1 mouse cellular context compared by ENCODE assay signal in the genomic region with DNA sequence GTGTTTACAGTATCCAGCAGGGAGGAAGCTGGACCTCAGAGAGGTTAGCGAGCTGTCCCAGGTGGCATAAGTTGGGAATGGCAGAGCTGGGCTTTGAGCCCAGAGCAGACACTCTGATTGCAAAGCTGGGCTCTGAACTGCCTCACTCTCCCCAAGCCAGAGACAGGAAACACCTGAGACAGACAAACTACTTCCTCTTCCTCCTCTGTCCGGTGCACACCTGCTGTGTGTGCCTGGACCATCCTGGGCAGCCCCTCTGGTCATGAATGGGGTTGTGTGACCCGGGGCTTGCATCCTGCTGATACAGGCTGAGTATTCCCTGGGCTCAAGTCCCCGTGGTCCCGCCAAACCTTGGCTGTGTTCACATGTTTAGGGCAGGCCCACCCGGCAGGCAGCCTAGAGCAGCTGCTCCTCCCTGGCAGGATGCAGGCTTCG.
TF ChIP-seq lines count a peak whose summit lies in the region.

No protein-coding gene starts in this region.

TF ChIP-seq in CH12.LX, 34 proteins besides CTCF, POLR2A, EP300 and RAD21 (continued from another document):
- TF ChIP-seq POLR2AphosphoS2 (IDR thresholded peaks at IDR 0.05; ENCODE audit: low read depth, low read length) = no peak
- no peak for TF ChIP-seq MAX (IDR thresholded peaks at IDR 0.05; ENCODE audit: low read length)
- no peak for TF ChIP-seq E2F4 (IDR thresholded peaks at IDR 0.05; ENCODE audit: insufficient replicate concordance, low read depth, low read length)
- TF ChIP-seq IRF4 (IDR thresholded peaks at IDR 0.05; ENCODE audit: low read depth, low read length) = no peak
- no peak for TF ChIP-seq ZMIZ1 (IDR thresholded peaks at IDR 0.05; ENCODE audit: low read depth, low read length)
- TF ChIP-seq KAT2A (IDR thresholded peaks at IDR 0.05; ENCODE audit: insufficient replicate concordance, low read length) = no peak
- no peak for TF ChIP-seq MEF2A (IDR thresholded peaks at IDR 0.05; ENCODE audit: borderline replicate concordance, low read depth, low read length)
- TF ChIP-seq ZKSCAN1 (IDR thresholded peaks at IDR 0.05; ENCODE audit: borderline replicate concordance, low read depth, low read length) = no peak
- no peak for TF ChIP-seq MXI1 (IDR thresholded peaks at IDR 0.05; ENCODE audit: low read depth, low read length)
